Mouse (Mus musculus): ENCODE data around the gene CN725425.

The CN725425 gene

DNA sequence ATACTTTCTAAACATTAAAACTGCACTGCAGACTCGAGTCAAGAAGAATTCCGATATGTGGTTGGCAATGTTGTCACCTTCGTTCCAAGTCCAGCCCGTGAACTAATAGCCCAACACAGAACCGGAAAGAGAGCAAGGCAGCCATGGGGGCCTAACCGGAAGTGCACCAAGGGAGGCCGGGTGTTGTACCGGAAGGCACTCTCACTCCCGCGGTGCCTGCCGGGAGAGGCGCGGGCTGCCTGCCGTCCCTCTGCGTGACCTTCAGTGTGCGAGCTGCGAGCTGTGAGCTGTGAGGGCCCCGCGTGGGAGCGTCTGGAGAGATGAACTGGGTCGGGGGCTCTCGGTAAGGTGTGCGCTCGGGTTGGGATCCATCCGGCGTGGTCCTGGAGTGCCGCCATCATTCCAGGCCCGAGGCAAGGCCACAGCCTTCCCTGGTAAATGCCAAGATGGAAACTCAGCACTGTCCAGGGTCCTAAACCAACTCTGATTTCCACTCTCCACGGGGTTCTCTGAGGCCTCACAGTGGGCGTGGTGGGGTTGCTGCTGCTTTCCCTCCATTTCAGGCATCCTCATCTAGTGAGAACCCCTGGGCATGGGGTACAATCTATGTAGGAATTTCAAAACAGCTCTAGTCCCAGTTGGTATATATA, at the start of gene CN725425:
Gene CN725425, plus strand, starts transcription at position 239 of the 650 bp plus-strand sequence.
- no peak for DNase-seq

DNA sequence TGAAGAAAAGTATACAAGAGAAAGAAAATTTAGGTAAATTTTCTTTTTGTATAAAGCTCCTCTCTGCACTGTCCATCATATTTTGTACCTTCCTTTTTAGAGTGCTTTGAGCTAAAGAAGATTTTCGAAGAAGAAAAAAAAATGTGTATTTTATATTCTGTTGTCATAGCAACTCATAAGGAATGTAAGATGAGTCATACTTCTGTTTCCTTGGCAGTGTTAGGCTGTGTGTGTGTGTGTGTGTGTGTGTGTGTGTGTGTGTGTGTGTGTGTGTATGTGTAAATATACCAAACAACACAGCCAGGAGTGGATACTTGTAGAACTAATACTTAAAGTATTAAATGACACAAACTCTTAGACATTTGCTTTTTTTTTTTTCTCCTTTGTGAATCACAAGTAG, 46.7 kb upstream of the CN725425 start:
- DNase-seq = no peak

DNA sequence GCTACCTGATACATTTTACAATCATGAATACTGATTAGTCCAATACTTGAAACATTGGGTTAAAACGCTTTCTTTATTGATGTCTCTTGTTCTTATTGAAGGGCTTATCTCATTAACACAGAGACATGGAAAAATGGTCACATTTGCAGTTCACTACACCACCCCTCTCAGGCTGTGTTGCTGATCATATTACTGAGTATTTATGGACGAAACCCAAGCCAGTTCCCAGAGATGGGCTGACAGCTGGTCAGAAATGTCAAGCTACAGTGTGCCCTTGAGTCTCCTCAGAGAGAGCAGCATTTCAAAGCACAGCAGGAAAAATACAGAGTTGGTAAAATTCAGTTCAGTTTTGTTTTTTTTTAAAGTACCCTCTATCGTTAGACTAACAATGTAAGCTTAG, 46.0 kb upstream of the CN725425 start:
- DNase-seq = no peak

DNA sequence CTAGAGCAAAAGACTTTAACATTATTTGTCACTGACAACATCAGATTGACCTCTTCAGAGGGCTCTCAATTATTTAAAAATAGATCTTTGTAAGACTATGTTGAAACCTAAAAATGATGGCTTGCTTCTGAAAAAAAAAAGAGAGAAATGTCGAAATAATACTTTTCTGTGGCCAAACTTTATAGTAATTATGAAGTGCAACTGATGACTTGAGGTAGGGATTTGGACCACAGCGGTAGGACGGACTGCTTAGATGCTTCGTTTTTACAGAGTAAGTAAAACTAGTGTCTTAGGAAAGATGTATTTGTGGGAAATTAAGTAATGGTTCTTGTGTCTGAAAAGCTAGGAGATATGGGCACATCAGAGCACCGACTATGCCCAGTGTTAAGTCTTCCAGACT, 38.1 kb upstream of the CN725425 start:
- DNase-seq = no peak

DNA sequence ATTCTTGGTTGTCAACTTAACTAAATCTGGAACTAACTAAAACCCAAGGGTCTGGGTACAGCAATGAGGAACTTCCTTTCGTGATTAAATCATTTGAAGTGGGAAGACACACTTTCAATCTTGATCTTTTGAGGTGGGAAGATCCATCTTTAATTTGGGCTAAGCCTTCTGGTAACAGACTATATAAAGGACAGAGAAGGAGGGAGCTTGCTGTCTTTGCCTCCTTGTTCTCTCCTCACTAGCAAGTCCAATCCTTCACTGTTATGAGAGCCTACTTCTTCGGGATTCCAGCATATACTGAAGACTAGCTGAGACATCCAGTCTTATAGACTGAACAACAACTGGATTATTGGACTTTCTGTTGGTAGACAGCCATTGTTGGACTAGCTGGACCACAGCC, 35.8 kb upstream of the CN725425 start:
- no peak for DNase-seq

DNA sequence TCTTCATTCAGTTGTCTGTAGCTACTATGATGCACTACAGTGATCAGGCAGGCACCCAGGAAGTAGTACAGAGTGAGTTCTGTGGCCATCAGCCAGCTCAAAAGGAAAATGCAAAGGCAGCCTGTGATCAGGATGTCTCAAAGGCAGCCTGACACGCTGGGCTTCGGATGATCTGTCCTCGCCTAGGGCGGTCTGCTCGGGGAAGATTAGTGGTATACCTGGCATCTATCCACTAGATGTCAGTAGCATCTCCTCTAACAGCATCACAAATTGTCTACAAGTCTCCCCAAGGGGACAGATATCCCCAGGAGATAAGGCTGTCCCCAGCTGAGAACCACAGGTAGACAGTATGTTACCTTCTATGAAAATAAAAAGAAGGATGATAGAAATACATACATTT, 34.3 kb upstream of the CN725425 start:
- DNase-seq = peak; percentile 5

DNA sequence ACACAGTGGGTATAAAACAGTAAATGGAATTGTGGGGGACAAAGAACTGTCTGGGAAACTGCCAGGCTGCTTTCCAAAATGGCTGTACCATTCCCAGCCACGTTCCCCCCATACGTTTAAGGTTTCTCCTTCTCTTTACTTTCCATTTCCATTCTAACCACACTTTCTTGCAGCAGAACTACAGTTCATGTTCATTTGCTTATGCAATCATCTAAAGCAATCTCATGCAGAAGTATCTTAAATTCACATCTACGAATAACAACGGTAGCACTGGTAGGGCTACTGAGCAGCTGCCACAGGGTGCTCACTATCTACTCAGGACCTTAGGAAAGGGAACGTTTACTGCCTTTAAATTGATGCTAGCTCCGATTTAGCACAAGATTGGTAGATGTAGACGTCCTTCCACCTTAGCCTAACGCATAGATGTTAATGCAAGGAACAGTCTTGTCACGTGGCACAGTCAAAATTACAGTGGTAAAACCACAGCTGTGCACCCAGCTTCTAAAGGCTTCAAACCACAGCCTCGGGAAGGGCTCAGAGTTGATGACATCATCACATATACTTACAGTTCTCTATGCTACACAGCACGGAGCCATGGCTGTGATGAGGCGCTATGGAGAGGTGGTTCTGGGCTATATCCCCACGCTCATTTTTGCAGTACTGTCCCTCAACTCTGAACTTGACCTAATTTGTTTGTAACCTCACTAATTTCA, 31.3 kb upstream of the CN725425 start:
- DNase-seq = no peak

DNA sequence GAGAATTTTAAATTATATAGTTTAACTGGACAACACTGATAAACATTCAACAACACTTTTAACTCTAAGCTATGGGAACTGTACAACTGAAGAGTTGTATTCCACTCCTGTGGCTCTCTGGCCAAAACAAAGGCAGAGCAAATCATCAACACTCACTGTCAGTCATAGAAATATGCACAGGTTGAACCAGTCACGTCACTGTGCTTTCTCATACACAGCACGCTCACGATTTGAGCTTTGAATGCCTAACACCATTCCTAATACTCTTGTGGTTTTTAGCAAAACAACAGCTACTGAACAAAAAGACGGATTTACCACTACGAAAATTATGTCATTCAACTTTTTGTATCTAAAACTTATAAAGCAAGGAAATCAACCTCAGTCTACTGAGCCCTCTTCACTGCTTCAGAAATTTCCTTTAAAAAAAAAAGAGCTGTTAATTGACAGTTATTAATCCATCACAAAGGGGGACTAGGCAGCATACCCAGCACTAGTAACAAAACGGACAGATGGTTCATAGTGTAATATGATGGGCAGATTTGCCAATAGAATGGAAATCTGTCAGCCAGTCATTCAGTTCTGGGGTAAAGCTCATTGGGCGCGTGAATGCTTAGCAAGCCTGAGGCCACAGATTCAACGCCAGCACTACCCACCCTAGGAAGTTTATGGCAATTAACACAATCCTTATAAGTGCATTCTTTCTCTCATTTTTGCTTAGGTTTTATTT, 28.5 kb upstream of the CN725425 start:
- DNase-seq = no peak

DNA sequence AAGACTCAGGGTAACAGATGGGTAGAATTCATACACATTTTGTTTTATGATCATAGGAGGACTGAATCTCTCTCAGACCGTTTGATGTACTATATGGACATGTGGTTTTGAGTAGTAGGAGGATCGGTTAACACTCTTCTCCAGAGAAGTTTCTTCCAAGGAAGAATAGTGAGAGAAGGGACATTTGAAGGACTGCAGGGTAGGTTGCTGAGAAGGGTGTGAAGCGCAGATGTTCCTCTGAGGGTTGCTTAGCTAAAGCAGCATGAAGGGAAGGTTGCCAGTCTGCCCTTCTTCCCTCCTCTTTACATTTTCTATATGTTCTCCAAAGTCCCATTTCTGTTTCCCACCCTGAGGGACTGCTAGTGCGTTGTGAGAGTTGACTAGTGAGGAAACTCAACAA, 28.0 kb upstream of the CN725425 start:
- DNase-seq = no peak

DNA sequence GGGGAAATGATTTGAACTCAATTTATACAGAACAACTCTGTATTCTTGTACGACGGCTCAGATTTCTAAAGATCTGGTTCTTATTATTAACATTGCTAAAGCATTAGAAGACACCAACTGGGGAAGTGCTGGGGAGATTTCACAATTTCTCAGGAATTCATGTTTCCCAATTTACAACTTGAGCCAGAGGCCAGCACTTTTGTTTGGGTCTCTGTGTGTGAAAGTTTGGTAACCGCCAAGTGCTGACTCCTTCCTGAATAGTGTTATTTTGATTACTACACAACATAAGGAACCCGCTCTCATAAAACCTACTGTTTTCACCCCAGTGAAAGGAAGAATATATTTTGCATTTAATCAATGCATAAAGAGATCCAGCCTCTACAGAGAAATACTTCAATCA, 27.1 kb upstream of the CN725425 start:
- DNase-seq = no peak

DNA sequence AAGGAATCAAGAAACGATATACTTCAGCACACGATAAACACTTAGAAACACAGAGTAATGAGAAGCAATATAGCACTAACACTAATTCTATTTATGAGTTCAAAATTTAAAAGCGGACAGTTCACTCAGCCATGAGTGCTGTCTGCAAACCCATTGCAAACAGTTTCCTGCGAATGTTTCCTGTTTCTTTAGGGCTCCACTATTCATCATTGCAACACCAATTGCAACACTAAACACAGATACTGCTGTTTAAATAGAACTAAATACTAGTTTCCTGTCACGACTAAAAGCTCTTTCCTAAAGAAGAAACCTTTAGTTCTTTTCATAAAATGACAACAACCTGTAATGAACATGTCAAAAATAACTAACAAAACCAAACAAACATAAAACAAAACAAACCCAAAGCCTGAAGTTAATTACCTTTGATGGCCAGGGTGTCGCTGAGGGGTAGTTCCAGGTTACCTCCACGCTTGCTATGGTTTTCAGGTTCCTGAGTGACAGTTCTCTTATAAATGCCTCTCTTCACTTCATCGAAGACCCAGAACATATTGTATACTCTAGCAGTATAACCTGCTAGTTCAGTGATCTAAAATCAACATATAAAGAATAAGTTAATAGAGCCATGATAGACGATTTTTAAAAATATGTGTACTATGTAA, 20.5 kb upstream of the CN725425 start:
- no peak for DNase-seq

DNA sequence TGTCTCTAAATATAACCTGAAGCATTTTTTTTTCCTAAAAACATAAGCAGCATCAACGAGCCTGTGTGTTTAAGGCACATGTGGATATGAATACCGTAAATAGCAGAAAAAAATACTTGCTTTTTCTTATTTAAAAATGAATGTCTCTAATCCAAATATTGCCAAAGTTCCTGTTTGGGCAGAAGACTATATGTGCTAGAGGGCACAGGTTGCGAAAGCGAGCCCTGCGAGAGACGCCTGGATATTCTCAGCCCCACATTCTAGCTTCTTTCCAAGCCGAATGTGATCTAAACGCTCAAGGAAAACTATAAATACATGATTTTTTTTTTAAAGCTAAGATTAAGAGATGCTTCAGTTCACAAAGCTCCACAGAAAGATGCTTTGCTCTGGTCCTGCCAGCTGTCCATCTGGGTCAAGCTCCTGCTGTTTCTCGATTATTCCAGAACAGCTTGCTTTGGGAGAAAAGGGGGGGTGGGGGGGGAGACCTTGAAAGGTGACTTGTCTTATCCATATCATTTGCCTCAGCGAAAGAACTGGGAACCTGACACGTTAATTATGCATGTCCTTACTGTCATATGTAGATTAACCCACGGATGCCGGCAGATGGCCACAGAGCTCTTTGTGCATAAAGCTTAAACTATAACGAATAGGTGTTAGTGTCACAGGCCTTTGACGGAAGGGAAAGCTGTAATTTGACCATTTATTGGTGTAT, 19.2 kb upstream of the CN725425 start:
- DNase-seq = no peak

DNA sequence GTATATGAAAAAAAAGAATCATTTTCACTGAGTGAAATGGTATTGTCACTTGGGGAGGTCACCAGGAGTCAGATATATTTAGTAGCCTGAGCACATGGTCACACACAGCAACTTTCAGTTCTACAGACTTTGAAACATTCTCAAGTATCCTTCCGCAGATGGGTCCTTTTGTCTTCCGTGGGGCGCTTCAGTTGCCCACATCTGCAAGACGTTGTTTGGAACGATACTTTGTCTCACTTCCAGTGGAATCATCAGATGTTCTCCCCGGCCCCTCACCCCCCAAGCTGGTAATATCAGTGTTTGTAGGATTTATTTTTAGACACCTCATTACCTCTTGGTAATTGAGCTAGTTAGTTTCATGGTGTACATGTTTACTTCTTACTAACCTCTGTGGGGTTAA, 12.9 kb upstream of the CN725425 start:
- DNase-seq = no peak

DNA sequence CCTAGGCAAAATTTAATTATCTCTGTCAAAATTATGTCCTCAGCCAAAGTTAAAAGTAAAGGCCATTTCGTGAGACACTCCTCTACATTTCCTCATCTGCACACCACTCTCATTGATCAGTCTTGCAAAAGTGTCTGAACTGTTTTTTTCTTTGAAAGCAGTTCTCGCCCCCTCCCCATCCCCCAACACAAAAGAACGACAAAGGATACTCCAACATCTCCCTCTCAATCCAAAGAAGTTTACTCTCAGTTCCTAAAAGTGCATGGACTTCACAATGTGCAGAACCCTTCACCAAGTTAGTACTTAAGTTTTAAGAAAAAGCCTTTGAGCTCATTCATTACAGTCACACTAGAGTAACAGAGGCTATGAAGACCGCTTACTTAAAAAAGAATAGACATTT, 9.3 kb upstream of the CN725425 start:
- no peak for DNase-seq

DNA sequence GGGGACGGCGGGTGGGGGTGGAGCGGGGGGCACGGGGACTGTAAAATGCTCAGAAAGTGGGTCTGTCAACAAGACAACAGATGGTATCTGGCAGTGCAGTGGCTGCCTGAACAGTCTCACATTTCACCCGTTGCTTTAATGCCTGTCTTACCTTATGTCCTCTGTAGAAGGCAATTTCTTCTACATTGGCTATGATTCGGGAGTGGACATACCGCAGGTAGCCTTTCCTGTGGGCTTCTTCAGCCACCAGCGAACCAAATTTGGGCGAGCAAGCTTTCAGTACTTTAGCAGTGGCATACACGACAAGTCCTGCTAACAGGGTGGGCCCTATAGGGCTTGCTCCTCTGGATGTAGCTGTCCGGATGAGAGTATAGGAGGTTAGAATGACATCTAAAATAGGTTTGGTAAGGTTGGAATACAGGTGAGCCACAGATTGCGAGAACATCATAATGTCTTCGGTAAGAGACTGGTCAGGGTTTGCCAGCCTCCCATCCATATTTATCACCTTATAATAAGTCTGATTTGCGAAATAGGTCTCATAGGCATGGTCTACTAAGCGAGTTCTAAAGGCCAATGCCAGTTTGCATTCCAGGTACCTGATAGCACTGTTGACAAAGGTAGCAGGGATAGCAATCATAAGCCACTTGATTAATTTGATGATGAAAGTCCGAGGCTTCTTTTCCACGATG, 8.6 kb upstream of the CN725425 start:
- no peak for DNase-seq

DNA sequence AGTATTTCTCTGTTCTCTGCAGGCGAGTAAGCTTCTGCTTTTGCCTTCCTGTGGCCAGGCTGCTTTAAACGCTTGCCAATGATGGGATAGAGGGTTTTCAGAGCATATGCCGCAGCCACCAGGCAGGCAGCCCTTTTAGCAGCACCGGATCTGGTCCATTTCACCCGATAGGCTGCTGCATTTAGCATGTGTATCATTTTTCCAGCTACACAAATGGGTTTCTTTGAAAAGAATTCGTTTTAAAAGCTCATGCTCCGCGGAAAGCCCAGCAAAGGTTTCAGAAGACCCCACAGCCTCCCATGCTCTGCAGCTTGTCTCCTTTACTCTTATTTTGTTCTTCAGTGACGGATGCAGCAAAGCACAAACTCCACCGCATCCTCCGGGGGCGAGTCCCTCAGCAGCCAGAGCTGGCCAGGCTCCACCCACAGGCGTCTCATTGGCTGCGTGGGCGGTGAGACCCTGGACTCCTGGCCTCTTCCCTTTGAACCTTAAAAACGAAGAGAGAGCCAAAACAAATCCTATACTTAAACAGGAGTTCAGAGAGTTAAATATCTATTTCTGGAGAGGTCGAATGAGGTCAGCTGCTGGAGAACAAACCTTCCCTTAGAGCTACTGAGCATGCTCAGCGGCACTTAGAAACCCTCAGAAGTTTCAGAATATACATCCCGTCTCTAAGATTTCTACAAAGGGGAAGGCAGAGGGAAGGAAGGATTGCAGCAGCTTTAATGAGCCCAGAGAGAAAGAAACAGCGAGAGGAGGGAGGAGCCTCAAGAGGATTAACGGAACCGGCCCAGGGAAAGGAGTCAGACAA, 7.7 kb upstream of the CN725425 start, which contains the start of gene Abcd2:
Gene Abcd2, minus strand, starts transcription at position 388 of the 811 bp plus-strand sequence.
- DNase-seq = peak; percentile 53

DNA sequence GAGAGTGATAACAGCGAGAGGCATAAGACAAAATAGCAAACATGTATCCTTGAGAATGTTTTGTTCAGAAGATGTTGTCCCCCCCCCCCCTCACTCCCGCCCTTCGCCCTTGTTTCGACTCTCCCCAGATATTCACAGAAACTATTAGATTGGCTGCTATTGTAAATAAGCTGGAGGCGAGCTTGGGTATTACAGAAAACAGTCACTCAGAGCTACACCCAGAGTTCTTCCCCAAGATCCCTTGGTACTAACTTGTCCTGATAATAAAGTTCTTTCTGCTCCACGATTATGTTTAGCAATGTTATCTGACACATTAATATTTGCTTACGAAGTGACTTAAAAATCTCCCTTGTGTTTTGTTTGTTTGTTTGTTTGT, 7.1 kb upstream of the CN725425 start:
- no peak for DNase-seq

DNA sequence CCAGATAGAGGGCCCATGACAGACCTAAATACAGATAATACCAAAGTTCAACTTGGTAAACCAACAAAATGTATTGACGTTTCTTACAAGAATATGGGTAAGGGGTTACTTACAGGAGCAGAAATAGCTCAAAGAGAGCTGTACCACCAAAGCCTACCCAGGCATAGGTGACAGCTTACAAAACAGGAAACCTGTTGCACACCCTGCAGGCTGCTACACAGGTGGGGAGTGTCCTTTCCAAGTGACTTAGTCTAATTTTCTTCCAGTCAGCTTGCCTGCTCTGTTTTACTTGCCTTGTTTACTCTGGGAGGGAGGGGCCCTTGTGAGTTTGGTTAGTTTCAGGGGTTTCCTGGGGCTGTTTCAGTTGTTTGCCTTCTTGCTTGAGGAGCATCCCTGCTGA, 1.5 kb downstream of the CN725425 start:
- DNase-seq = no peak

DNA sequence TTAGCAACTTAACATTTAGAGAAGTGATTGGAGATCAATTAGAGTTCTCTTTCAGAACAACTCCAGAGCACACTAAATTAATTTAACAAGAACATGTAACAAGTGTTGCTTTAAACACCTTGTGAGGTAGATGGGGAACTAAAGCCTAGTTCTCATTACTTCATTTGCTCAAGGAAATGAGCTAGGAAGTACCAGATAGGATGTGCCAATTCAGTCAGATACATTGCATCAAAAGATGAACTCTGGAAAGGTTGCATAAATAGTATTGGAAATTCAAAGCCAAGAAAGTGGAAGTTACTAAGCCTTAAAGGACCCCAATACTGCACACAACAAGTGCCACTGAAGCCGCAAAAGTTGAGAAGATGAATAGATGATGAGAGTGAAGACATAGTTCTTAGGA, 3.2 kb downstream of the CN725425 start:
- DNase-seq = no peak

DNA sequence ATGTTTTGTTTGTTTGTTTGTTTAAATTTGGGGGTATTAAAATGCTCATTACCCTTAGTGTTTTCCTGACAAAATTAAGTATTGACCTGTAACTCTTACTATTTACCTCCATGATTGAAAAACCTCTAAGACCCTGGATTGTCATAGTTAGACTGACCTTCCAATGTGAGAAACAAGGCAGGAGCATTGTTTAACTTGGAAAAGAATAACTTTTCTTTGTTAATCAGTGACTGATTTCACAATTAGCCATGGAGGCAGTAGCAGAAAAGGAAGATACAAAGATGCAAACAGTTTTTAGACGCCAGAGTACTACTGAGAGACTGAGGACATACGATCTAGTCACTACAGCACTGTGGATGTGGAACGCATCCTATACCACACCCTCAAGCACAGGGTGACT, 4.2 kb downstream of the CN725425 start:
- DNase-seq = no peak

DNA sequence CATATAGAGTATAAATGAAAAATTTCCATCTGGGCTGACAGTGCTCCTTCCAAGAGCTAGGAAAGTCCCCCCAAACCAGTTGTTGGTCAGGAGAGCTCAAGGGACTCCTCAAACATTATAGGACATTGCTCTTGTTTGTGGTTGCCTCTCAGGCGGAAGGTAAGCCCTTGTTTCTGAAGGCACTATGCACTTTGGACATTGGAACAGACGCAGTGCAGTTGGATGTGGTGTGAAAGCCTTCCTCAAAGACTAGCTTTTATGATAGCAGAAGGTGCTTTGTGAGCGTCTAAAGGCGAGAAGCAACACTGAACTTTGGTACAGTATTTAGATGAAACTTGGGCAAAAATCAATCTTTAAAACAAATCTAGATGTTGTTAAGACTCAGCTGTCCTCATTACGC, 7.2 kb downstream of the CN725425 start:
- no peak for DNase-seq
